In genomic region chr9:43252790-43253189, GRCm38 (mm10) we compare ENCODE assay signal across 11 mouse cellular contexts. TPM values are rescaled to one million over a fixed set of nuclear protein-coding genes. Genes with fewer than 3 reads are reported as not detected.
A peak's percentile ranks its signal among the peaks of the same experiment; 100 is the strongest.
DNase-seq lines count a peak whose midpoint lies in the region; ATAC-seq and TF ChIP-seq lines count a peak whose summit lies in the region.
"Had no signal": no experiment of that assay in that cellular context is flagged by ENCODE, and none has a peak within 500 bp of the region (broad histone marks: within the 10 kb centered on the region; RNA-seq: fewer than 3 reads in every experiment).

No protein-coding gene starts in this region.

- H3K9ac ChIP-seq in heart, embryonic 14.5 days (ENCODE audit: low read length) = no peak overlapping the region
- peak overlapping the region; percentile 46; the same call in 1 of the 2 replicates for H3K9ac ChIP-seq in limb, embryonic 14.5 days (ENCODE audit: low read depth, low read length, severe bottlenecking)

- H3K4me1 ChIP-seq in heart, embryonic 14.5 days (ENCODE audit: control insufficient read depth in 2 of 2, insufficient read depth in 2 of 2, low read length in 2 of 2) = peaks cover 0 to 5% of the 10 kb centered on the region in 2 experiments; a peak in 2 of 4 replicates
- H3K4me1 ChIP-seq in embryonic facial prominence, embryonic 10.5 days = peaks cover 77% of the 10 kb centered on the region
- H3K4me1 ChIP-seq in limb, embryonic 14.5 days (ENCODE audit: control insufficient read depth, insufficient read depth, low read length) = peaks cover 47% of the 10 kb centered on the region

- no peak for ATAC-seq in heart, embryonic 14.5 days (ENCODE audit: insufficient number of reproducible peaks, insufficient read depth, low FRiP score, low read depth)
- peak; percentile 91 for ATAC-seq in limb, embryonic 14.5 days (ENCODE audit: low FRiP score, low read depth)

- H3K9me3 ChIP-seq in heart, embryonic 14.5 days (ENCODE audit: control insufficient read depth, low read length) = no peaks in the 10 kb centered on the region
- H3K9me3 ChIP-seq in embryonic facial prominence, embryonic 10.5 days = no peaks in the 10 kb centered on the region
- no peaks in the 10 kb centered on the region for H3K9me3 ChIP-seq in limb, embryonic 14.5 days (ENCODE audit: control insufficient read depth, low read length)

- H3K4me2 ChIP-seq in heart, embryonic 14.5 days (ENCODE audit: low read length) = no peak overlapping the region
- peak overlapping the region; percentile 36 for H3K4me2 ChIP-seq in limb, embryonic 14.5 days (replicated peaks; ENCODE audit: low read depth, low read length, severe bottlenecking)

- no peak for TF ChIP-seq POLR2A in limb, embryonic 14.5 days (IDR thresholded peaks at IDR 0.05; ENCODE audit: borderline replicate concordance, extremely low read depth, insufficient read depth, insufficient read length)

- H3K4me3 ChIP-seq in heart, embryonic 14.5 days (ENCODE audit: control insufficient read depth in 1 of 2, insufficient read depth in 1 of 2, low read depth in 1 of 2, low read length in 2 of 2) = no peak overlapping the region
- H3K4me3 ChIP-seq in embryonic facial prominence, embryonic 10.5 days = peak overlapping the region; percentile 35
- no peak overlapping the region; the same call in 1 of the 2 replicates for H3K4me3 ChIP-seq in limb, embryonic 14.5 days (replicated peaks; ENCODE audit: low read length)

- DNase-seq in heart, postnatal 4 days = no peak
- DNase-seq in 3T3-L1 (ENCODE audit: low read depth, low spot score) = peak; percentile 76
- DNase-seq in embryonic facial prominence, embryonic 10.5 days (ENCODE audit: low spot score) = peak; percentile 91
- peak; percentile 84 for DNase-seq in limb, embryonic 14.5 days (ENCODE audit: low spot score)
- DNase-seq in spleen, postnatal 14 days (ENCODE audit: low spot score in 2 of 2) = no peak
- DNase-seq in gastrocnemius, postnatal 14 days = no peak
- no peak for DNase-seq in adrenal gland, postnatal 4 days (ENCODE audit: low spot score in 2 of 2)
- DNase-seq: cerebellum, adult 8-10 months had no signal

- no peaks in the 10 kb centered on the region for H3K27me3 ChIP-seq in heart, embryonic 14.5 days (ENCODE audit: control insufficient read depth, insufficient read depth, low read length)
- H3K27me3 ChIP-seq in embryonic facial prominence, embryonic 10.5 days (replicated peaks; ENCODE audit: low read depth, poor library complexity, severe bottlenecking) = no peaks in the 10 kb centered on the region
- no peaks in the 10 kb centered on the region for H3K27me3 ChIP-seq in limb, embryonic 14.5 days (ENCODE audit: control insufficient read depth, insufficient read depth, low read length)

- H3K27ac ChIP-seq in heart, embryonic 14.5 days (replicated peaks in 1 of 2; ENCODE audit: control insufficient read depth in 1 of 2, insufficient read depth in 1 of 2, low read depth in 2 of 2, low read length in 2 of 2) = peak overlapping the region; percentile 42 to 60; a peak in 3 of 4 replicates
- H3K27ac ChIP-seq in embryonic facial prominence, embryonic 10.5 days (replicated peaks) = peak overlapping the region; percentile 88
- peak overlapping the region; percentile 99 for H3K27ac ChIP-seq in limb, embryonic 14.5 days (replicated peaks; ENCODE audit: low read depth, low read length)
- H3K27ac ChIP-seq: macrophage had no signal

- no peaks in the 10 kb centered on the region for H3K36me3 ChIP-seq in heart, embryonic 14.5 days (ENCODE audit: control insufficient read depth, insufficient read depth, low read length)
- no peaks in the 10 kb centered on the region for H3K36me3 ChIP-seq in embryonic facial prominence, embryonic 10.5 days (replicated peaks)
- H3K36me3 ChIP-seq in limb, embryonic 14.5 days (ENCODE audit: control insufficient read depth, insufficient read depth, low read length) = no peaks in the 10 kb centered on the region

- intact Hi-C loops in gastrocnemius, postnatal 14 days (cut with DNase I; ENCODE audit: low total_unique reads) = no loop called here

- 52% methylated on average over 3 of the region's 3 CpGs for WGBS in heart, embryonic 14.5 days
- WGBS in embryonic facial prominence, embryonic 10.5 days = 30% methylated on average over 3 of the region's 3 CpGs
- WGBS in limb, embryonic 14.5 days = 17% methylated on average over 3 of the region's 3 CpGs

RNA-seq across cellular contexts. Expression of gene Oaf, which starts 13.1 kb away (rescaled TPM):
- polyA plus RNA-seq in heart, embryonic 14.5 days (2014; fragmentation: Nextera tagmentation; extraction: Ambion mirVana) = 39.6 and 41.2 TPM in 2 replicates
- 10 to 100 TPM; 22.1 to 27.7 TPM for total RNA-seq in heart, postnatal 4 days (2021)
- 55.2 and 57.0 TPM in 2 replicates for polyA plus RNA-seq in embryonic facial prominence, embryonic 10.5 days (2016; fragmentation: Nextera tagmentation; extraction: Ambion mirVana)
- 149 and 154 TPM in 2 replicates for polyA plus RNA-seq in limb, embryonic 14.5 days (2012; rRNA removed)
- 145 and 172 TPM in 2 replicates for polyA plus RNA-seq in limb, embryonic 14.5 days (2014; fragmentation: Nextera tagmentation; extraction: Ambion mirVana)
- 10 to 100 TPM; 12.0 to 24.9 TPM for total RNA-seq in gastrocnemius, postnatal 14 days (2021)
- 10 to 100 TPM; 31.6 to 32.2 TPM for total RNA-seq in adrenal gland, postnatal 4 days (2021)

RNA-seq across cellular contexts. Expression of gene Pou2f3, which starts 42.6 kb away (rescaled TPM):
- 0.12 TPM in 1 of 2 replicates, not detected in the other for polyA plus RNA-seq in heart, embryonic 14.5 days (2014; fragmentation: Nextera tagmentation; extraction: Ambion mirVana)
- under 1 TPM; 0.11 to 0.17 TPM for total RNA-seq in heart, postnatal 4 days (2021)
- polyA plus RNA-seq in embryonic facial prominence, embryonic 10.5 days (2016; fragmentation: Nextera tagmentation; extraction: Ambion mirVana) = not detected in 2 replicates
- 6.5 and 6.9 TPM in 2 replicates for polyA plus RNA-seq in limb, embryonic 14.5 days (2012; rRNA removed)
- polyA plus RNA-seq in limb, embryonic 14.5 days (2014; fragmentation: Nextera tagmentation; extraction: Ambion mirVana) = 5.2 and 7.9 TPM in 2 replicates
- under 1 TPM in 1 of 2 experiments, not detected in 1; 0.11 TPM for total RNA-seq in gastrocnemius, postnatal 14 days (2021)
- under 1 TPM in 1 of 2 experiments, not detected in 1; 0.14 TPM for total RNA-seq in adrenal gland, postnatal 4 days (2021)
- total RNA-seq: gastrocnemius, adult 8-10 months had no signal
- polyA plus RNA-seq: macrophage had no signal

RNA-seq across cellular contexts. Expression of gene Trim29, which starts 57.9 kb away (rescaled TPM):
- polyA plus RNA-seq in heart, embryonic 14.5 days (2014; fragmentation: Nextera tagmentation; extraction: Ambion mirVana) = 0.09 TPM in 1 of 2 replicates, not detected in the other
- total RNA-seq in heart, postnatal 4 days (2021) = under 1 TPM in 1 of 2 experiments, not detected in 1; 0.19 TPM
- polyA plus RNA-seq in embryonic facial prominence, embryonic 10.5 days (2016; fragmentation: Nextera tagmentation; extraction: Ambion mirVana) = 4.4 and 4.7 TPM in 2 replicates
- polyA plus RNA-seq in limb, embryonic 14.5 days (2012; rRNA removed) = 41.5 and 49.4 TPM in 2 replicates
- polyA plus RNA-seq in limb, embryonic 14.5 days (2014; fragmentation: Nextera tagmentation; extraction: Ambion mirVana) = 68.8 and 77.6 TPM in 2 replicates
- total RNA-seq in gastrocnemius, postnatal 14 days (2021) = under 1 TPM; 0.08 to 0.16 TPM
- under 1 TPM in 1 of 2 experiments, not detected in 1; 0.25 TPM for total RNA-seq in adrenal gland, postnatal 4 days (2021)
- total RNA-seq: gastrocnemius, adult 8-10 months had no signal

Comparison
In these comparisons a context has a peak if more than half of its experiments do, and no peak if none do; other contexts are left out.
1. DNase-seq: peak in 3T3-L1 (single experiment), embryonic facial prominence, embryonic 10.5 days (single experiment) and limb, embryonic 14.5 days (single experiment); none in heart, postnatal 4 days (single experiment), spleen, postnatal 14 days (0 of 2), gastrocnemius, postnatal 14 days (single experiment) and adrenal gland, postnatal 4 days (0 of 2).
2. Peak in every context shown above with its lines, with median percentiles within 50 percentile points of each other: H3K27ac ChIP-seq.